Mouse (Mus musculus) limb, embryonic 13.5 days (tissue): ENCODE data around the gene Cacna1h. TPM values are rescaled to one million over a fixed set of nuclear protein-coding genes. Genes with fewer than 3 reads are reported as not detected.

Experiments
- ATAC-seq: fragments of 200-750 bp; cut with Nextera tagmentation; 2 replicates; pipeline ENCODE4 v1.8.0; 2017; ENCODE audit warnings: low read depth, moderate number of reproducible peaks, moderate TSS enrichment; ENCODE audit not compliant: low FRiP score
- H3K27ac ChIP-seq: fragments of 300-500 bp; sonication (generic); 2 replicates; pipeline ENCODE4 v1.5.1; 2015; ENCODE audit warnings: inconsistent platforms, mild to moderate bottlenecking, moderate library complexity
- H3K27me3 ChIP-seq: fragments of 300-500 bp; sonication (generic); 2 replicates; pipeline ENCODE4 v1.6.1; 2015; ENCODE audit warnings: mild to moderate bottlenecking, inconsistent platforms
- H3K36me3 ChIP-seq: fragments of 300-500 bp; sonication (generic); 2 replicates; pipeline ENCODE4 v1.6.1; 2015; ENCODE audit warnings: inconsistent platforms, mild to moderate bottlenecking, moderate library complexity
- H3K4me1 ChIP-seq: fragments of 300-500 bp; sonication (generic); 2 replicates; pipeline ENCODE4 v1.6.1; 2015; ENCODE audit warnings: inconsistent platforms
- H3K4me2 ChIP-seq: fragments of 300-500 bp; sonication (generic); replicated peaks from 2 replicates; pipeline ENCODE4 v1.6.1; 2015; ENCODE audit warnings: inconsistent platforms, mild to moderate bottlenecking, moderate library complexity
- H3K4me3 ChIP-seq: fragments of 300-500 bp; sonication (generic); 2 replicates; pipeline ENCODE4 v1.5.1; 2015; ENCODE audit warnings: moderate library complexity, mild to moderate bottlenecking, inconsistent platforms
- H3K9ac ChIP-seq: fragments of 300-500 bp; sonication (generic); 2 replicates; pipeline ENCODE4 v1.6.1; 2015; ENCODE audit warnings: mild to moderate bottlenecking, inconsistent platforms
- H3K9me3 ChIP-seq: fragments of 300-500 bp; sonication (generic); 2 replicates; pipeline ENCODE4 v1.6.1; 2016; ENCODE audit warnings: inconsistent platforms
- WGBS: fragments of 180-500 bp; shearing (Covaris S2); methylation state at CpG from one replicate; pipeline ENCODE4 v1.1.7; 2015; 5-methylcytosine and 5-hydroxymethylcytosine counted together
- polyA plus RNA-seq: library from polyadenylated mRNA; unstranded; fragments of >200 nt; fragmentation: Nextera tagmentation; extraction: Ambion mirVana; gene quantifications from 2 replicates; pipeline ENCODE4 v1.2.1, GENCODE M21; 2015

Gene Cacna1h
- 5.2 and 7.5 TPM in 2 replicates for polyA plus RNA-seq

GRCm38 (mm10) chr17:25433617-25434606 is at the start of gene Cacna1h:
TSS of gene Cacna1h (minus strand) at chr17:25433783.
- Histone ChIP-seq H3K36me3 (peaks cover 7% of the 10 kb centered on the region), H3K4me3 (peak within 1 kb of the TSS; percentile 88), H3K9me3 (no peaks in the 10 kb centered on the region), H3K9ac (peak within 1 kb of the TSS; percentile 91), H3K4me1 (peaks cover 61% of the 10 kb centered on the region), H3K27me3 (peaks cover 17% of the 10 kb centered on the region), H3K4me2 (peak within 1 kb of the TSS; percentile 97), H3K27ac (peak within 1 kb of the TSS; percentile 96)
- WGBS = under 1% methylated on average over 76 of the region's 103 CpGs
- ATAC-seq = peak; percentile 92

- Histone ChIP-seq H3K4me2 (no peak overlapping the region), H3K27me3 (peaks cover 49% of the 10 kb centered on the region), H3K9me3 (no peaks in the 10 kb centered on the region), H3K9ac (no peak overlapping the region), H3K4me3 (no peak overlapping the region), H3K27ac (no peak overlapping the region), H3K36me3 (no peaks in the 10 kb centered on the region), H3K4me1 (peaks cover 6% of the 10 kb centered on the region; the same call in 1 of the 2 replicates)
- ATAC-seq = no peak
- WGBS = 79% methylated on average over 6 of the region's 6 CpGs
These were observed 48.5 kb upstream of the Cacna1h start for GRCm38 (mm10) chr17:25482092-25482491.

GRCm38 (mm10) chr17:25480820-25481219 is 47.2 kb upstream of the Cacna1h start:
- H3K27ac ChIP-seq = no peak overlapping the region
- H3K27me3 ChIP-seq = peaks cover 49% of the 10 kb centered on the region
- H3K36me3 ChIP-seq = no peaks in the 10 kb centered on the region
- no peaks in the 10 kb centered on the region for H3K9me3 ChIP-seq
- H3K4me3 ChIP-seq = no peak overlapping the region
- H3K9ac ChIP-seq = no peak overlapping the region
- 63% methylated on average over 4 of the region's 4 CpGs for WGBS
- peaks cover 4% of the 10 kb centered on the region for H3K4me1 ChIP-seq
- ATAC-seq = no peak
- no peak overlapping the region for H3K4me2 ChIP-seq

- no peak for ATAC-seq
- Histone ChIP-seq H3K4me3 (no peak overlapping the region), H3K27ac (no peak overlapping the region), H3K27me3 (peaks cover 53% of the 10 kb centered on the region), H3K4me1 (peaks cover 3% of the 10 kb centered on the region; the same call in 1 of the 2 replicates), H3K9me3 (no peaks in the 10 kb centered on the region), H3K36me3 (no peaks in the 10 kb centered on the region), H3K9ac (no peak overlapping the region), H3K4me2 (no peak overlapping the region)
- WGBS = 56% methylated on average over 8 of the region's 8 CpGs
These were observed 46.6 kb upstream of the Cacna1h start for GRCm38 (mm10) chr17:25480152-25480551.

DNA sequence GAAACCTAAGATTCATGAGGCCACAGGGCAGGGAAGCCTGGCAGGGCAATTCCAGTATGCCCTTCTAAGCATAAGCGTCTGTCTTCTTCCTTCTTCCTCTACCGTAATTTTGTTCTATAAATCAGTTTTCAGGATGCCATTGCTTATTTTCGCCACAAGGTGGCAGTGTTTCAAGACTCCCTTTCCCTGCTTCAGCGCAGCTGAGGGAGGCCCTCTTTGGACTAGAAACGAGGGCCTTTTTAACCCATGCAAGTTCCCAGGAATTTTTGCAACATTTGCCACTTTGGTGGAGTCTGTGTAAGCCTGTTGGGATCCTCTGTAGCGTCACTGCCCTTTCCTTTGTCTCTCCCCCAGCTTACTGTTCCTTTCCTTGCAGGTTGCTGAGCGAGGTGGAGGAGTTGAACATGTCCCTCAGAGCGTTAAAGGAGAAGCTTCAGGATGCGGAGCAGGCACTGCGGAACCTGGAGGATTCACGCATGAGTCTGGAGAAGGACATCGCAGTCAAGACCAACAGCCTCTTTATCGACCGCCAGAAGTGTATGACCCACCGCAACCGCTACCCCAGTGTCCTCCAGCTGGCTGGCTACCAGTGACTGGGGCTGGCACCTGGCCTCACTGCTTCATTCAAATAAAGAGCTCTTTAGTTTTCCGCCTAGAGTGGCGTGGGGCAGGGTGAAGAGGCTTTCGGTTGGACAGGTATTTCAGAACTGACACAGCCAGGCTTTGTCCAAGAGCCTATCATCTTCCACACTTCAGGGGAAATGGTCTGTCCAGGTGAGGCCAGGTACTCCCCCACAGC is 42.6 kb upstream of the Cacna1h start:
- ATAC-seq = no peak
- H3K27ac ChIP-seq = no peak overlapping the region
- no peak overlapping the region for H3K4me2 ChIP-seq
- H3K4me3 ChIP-seq = no peak overlapping the region
- peaks cover 13% of the 10 kb centered on the region for H3K4me1 ChIP-seq
- WGBS = 44% methylated on average over 19 of the region's 19 CpGs
- no peaks in the 10 kb centered on the region for H3K9me3 ChIP-seq
- H3K36me3 ChIP-seq = no peaks in the 10 kb centered on the region
- peaks cover 69% of the 10 kb centered on the region for H3K27me3 ChIP-seq
- H3K9ac ChIP-seq = no peak overlapping the region

DNA sequence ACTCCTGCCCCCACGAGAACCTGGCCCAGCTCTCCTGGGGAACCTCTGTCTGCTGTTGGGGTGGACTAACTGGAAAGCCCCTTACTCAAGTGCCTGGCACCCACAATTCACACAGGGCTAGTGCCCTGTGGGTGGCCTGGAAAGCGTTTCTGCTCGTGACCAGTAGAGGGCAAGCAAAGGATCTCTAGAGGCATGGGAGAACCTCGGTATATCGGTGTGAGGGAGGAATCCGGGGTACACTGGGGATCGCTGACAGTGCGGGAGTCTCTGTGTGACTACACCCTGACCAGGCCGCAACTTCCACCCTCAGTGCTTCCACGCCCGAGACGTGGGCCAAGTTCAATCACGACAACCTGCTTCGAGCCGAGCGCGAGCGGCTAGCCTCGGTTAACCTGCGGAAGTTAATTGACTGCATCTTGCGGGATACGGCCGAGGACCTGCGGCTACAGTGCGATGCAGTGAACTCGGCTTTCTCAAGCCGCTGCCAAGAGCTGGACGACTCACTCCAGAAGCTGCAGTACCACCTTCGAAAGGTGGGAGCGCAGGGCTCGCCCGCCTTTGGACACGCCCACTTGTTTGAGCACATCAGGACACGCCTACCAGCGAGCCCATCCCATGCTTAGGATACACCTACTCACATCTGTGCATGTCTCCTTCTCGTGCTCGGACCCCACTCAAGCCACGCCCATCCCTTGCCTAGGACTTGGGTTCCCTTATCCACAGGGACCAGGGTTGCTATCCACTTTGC is 40.9 kb upstream of the Cacna1h start:
- Histone ChIP-seq H3K36me3 (no peaks in the 10 kb centered on the region), H3K4me3 (peak overlapping the region; percentile 43), H3K4me2 (peak overlapping the region; percentile 84), H3K9ac (peak overlapping the region; percentile 56; the same call in 1 of the 2 replicates), H3K27me3 (peaks cover 74% of the 10 kb centered on the region), H3K27ac (no peak overlapping the region), H3K4me1 (peaks cover 13% of the 10 kb centered on the region), H3K9me3 (no peaks in the 10 kb centered on the region)
- WGBS = 2% methylated on average over 38 of the region's 38 CpGs
- ATAC-seq = peak; percentile 60

GRCm38 (mm10) chr17:25472044-25472443 is 38.5 kb upstream of the Cacna1h start:
- 50% methylated on average over 14 of the region's 14 CpGs for whole genome bisulfite sequencing
- H3K9ac ChIP-seq = no peak overlapping the region
- no peaks in the 10 kb centered on the region for H3K36me3 ChIP-seq
- ATAC-seq = no peak
- no peaks in the 10 kb centered on the region for H3K9me3 ChIP-seq
- H3K27me3 ChIP-seq = peaks cover 60% of the 10 kb centered on the region
- peaks cover 13% of the 10 kb centered on the region for H3K4me1 ChIP-seq
- H3K4me2 ChIP-seq = no peak overlapping the region
- H3K27ac ChIP-seq = no peak overlapping the region
- no peak overlapping the region for H3K4me3 ChIP-seq

- ATAC-seq = no peak
- Histone ChIP-seq H3K36me3 (no peaks in the 10 kb centered on the region), H3K9ac (no peak overlapping the region), H3K9me3 (no peaks in the 10 kb centered on the region), H3K4me1 (peaks cover 13% of the 10 kb centered on the region), H3K27me3 (peaks cover 59% of the 10 kb centered on the region), H3K4me3 (no peak overlapping the region), H3K4me2 (no peak overlapping the region), H3K27ac (no peak overlapping the region)
- WGBS = 55% methylated on average over 8 of the region's 8 CpGs
These were observed 37.8 kb upstream of the Cacna1h start for GRCm38 (mm10) chr17:25471418-25471817.

DNA sequence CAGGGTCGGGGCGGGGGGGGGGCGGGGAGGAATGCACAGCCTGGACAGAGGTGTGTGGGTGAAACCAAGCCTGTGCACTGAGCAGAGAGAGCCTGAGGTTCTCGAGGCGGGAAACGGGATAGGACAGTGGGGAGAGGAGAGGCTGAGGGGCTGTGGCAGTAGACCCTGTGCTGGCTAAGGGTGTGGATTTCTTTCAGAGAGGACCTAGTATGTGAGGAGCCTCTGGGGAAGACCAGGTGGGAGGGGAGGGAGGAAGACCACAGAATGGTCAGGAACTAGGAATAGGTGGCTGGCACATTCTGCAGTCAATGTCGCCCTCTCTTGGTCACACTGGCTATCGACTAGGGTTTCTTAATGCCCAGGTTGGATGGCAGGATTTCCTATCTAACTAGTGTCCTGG is 36.2 kb upstream of the Cacna1h start:
- 30% methylated on average over 7 of the region's 8 CpGs for WGBS
- H3K4me1 ChIP-seq = peaks cover 8% of the 10 kb centered on the region
- no peak overlapping the region for H3K4me3 ChIP-seq
- H3K27me3 ChIP-seq = peaks cover 47% of the 10 kb centered on the region
- no peak overlapping the region for H3K9ac ChIP-seq
- H3K27ac ChIP-seq = no peak overlapping the region
- ATAC-seq = no peak
- no peaks in the 10 kb centered on the region for H3K9me3 ChIP-seq
- H3K36me3 ChIP-seq = no peaks in the 10 kb centered on the region
- no peak overlapping the region for H3K4me2 ChIP-seq

DNA sequence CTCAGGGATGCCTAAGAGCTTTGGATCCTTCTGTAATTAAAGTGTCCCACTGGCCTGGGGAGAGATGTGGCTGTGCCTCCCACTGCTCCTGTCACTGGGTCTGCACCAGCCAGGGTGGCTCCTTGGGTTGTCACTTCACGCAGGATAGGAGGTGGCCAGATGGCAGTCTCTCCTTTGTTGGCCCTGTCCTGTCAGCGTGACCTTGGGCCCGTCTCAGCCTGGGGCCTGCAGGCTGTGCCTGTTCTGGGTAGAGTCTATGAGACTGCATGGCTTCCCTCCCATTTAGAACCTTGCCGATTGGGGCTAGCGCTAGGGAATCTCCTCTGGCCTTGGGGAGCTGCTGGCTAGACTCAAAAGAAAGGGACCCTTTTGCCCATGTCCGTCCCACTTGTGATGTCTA is 34.7 kb upstream of the Cacna1h start:
- Histone ChIP-seq H3K4me1 (peaks cover 5% of the 10 kb centered on the region), H3K36me3 (no peaks in the 10 kb centered on the region), H3K27ac (no peak overlapping the region), H3K27me3 (peaks cover 33% of the 10 kb centered on the region), H3K4me2 (no peak overlapping the region), H3K9ac (no peak overlapping the region), H3K4me3 (no peak overlapping the region), H3K9me3 (no peaks in the 10 kb centered on the region)
- ATAC-seq = no peak
- WGBS = 65% methylated on average over 6 of the region's 6 CpGs

DNA sequence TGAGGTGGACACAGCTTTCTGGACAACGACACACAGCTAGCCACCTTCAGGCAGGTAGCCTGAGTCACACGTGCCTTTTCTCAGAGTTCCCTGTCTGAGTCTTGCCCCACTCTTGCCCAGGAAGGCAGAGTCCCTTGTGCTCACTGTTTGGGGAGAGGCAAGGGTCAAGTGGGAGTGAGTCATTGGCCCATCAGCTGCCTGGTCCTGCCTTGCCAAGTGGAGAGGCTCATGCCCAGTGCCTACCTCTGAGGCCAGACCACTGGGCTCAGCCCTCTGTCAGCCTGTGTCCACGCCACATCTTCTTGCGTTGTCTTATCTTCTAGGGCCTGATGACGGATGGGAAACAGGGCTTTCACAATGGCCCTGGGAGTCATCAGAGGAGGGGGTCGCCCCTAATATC is 34.2 kb upstream of the Cacna1h start:
- WGBS = 68% methylated on average over 6 of the region's 6 CpGs

More for the DNA sequence above, 34.2 kb upstream of the Cacna1h start:
- Histone ChIP-seq H3K27ac (no peak overlapping the region), H3K36me3 (no peaks in the 10 kb centered on the region), H3K9me3 (no peaks in the 10 kb centered on the region), H3K4me3 (no peak overlapping the region), H3K27me3 (peaks cover 28% of the 10 kb centered on the region), H3K4me2 (no peak overlapping the region), H3K9ac (no peak overlapping the region), H3K4me1 (peaks cover 10% of the 10 kb centered on the region)
- ATAC-seq = no peak
